Mouse (Mus musculus) layer of hippocampus, adult 2 months (tissue): Measurements from ENCODE around the gene Gm4070. TPM values are rescaled to one million over a fixed set of nuclear protein-coding genes. Genes with fewer than 3 reads are reported as not detected.
"Not testable (repeated sequence)": the region's sequence is repeated elsewhere in the genome, so short reads cannot be mapped to it uniquely, and the experiment has no call there.

Experiments
- DNase-seq, 2 experiments: peaks; one replicate each; pipeline ENCODE4 v3.0.0; 2022; ENCODE audit warnings: low spot score in 2 of 2
- H3K27ac ChIP-seq: fragments of 200-600 bp; 2 replicates; pipeline ENCODE4 v1.8.1; 2022
- H3K4me3 ChIP-seq: fragments of 200-600 bp; 2 replicates; pipeline ENCODE4 v1.8.1; 2022; ENCODE audit warnings: mild to moderate bottlenecking
- long read RNA-seq, 2 experiments: library from polyadenylated mRNA; stranded (forward); transcript quantifications; one replicate each; pipeline ENCODE4 v2.0.0; 2021; ENCODE audit warnings: borderline mapping rate in 2 of 2
- total RNA-seq, 2 experiments: library from RNA; stranded (reverse); gene quantifications; 2 replicates each; pipeline ENCODE4 v1.2.3; 2021

The Gm4070 gene
- 1 to 10 TPM in 1 of 2 experiments, under 1 TPM in 1; 0.90 to 1.3 TPM for total RNA-seq
- long read RNA-seq, experiment 1 = 0 reads
- long read RNA-seq, experiment 2, partial matches to known transcripts = 1 of 1 reads
- long read RNA-seq, experiment 2, other reads (novel, unspliced or antisense) = 0 of 1 reads

DNA sequence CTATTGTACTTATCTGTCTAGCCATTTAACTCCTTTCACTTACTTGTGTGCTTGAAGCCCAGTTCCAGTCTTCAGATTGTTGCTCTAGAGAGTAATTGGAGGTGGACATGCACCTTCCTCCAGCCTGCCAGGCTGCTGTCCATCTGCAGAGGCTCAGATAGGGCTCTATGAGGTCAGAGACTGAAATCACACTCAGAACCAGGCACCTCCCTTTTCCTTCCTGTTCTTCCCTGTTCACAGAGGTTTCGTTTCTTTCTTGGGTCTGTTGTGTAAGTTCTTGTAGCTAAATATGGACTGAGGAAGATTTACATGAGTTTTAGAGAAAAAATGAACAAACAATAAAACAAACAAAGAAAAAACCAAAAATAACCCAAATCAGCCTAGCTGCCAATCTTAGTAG is at the start of gene Gm4070:
Gene Gm4070 (minus strand): TSS at position 156 of the 400 bp plus-strand sequence.
- not testable (repeated sequence) for DNase-seq, H3K27ac ChIP-seq, H3K4me3 ChIP-seq

DNA sequence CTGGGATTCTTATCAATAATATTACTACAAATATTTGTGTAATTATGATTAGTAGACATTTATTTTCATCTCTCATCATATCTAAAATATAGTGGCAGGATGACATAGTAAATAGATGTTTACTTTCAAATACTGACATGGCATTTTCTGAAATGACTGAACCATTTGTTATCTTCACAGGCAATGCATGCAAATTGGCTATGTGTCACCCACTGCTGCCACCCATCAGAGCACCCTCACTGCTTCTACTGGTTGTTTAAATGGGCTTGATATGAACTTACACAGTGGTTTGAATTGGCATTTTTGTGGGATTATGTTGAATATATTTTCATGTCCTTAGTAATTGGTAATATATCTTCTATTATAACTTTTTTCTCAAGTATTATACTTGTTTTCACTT is 773 bp upstream of the Gm4070 start:
- not testable (repeated sequence) for DNase-seq

DNA sequence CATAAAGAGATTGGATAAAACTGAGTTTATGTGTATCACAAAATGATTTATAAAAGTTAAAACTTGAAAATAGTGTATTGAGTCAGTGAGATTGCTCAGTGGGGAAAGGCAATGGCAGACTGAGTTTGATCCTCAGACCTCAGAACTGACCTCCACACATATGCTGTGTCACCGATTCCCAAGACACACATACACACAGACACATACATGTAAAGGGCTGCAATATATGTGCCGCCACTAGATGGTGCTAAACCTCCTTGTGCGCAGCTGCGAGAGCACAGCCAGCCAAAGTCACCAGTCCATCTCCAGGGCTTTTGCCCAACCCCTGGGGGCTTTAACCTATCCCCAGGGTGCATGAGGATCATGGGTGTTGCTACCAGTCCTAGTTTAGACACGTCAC is 1.4 kb downstream of the Gm4070 start:
- H3K4me3 ChIP-seq, DNase-seq, H3K27ac ChIP-seq: not testable (repeated sequence)

More for the DNA sequence above, 773 bp upstream of the Gm4070 start:
- not testable (repeated sequence) for H3K27ac ChIP-seq, H3K4me3 ChIP-seq

DNA sequence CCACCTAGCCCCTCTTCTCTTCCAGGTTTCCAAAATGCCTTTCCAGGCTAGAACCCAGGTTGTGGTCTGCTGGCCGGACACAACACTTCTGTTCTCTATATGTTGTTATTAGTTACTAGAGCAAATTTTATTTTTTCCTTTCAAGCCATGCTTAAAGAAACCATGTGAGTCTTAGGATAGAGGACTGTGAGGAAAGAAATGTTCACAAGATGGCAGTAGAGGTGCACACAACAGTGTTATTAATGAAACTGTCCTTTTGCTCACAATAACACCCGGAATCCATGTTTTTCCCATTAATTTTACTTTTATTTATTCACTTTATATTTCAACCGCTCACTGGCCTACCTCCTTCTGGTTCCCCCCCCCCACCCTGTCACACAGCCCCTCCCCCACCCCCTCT is 8.5 kb downstream of the Gm4070 start:
- DNase-seq, H3K27ac ChIP-seq, H3K4me3 ChIP-seq: not testable (repeated sequence)

DNA sequence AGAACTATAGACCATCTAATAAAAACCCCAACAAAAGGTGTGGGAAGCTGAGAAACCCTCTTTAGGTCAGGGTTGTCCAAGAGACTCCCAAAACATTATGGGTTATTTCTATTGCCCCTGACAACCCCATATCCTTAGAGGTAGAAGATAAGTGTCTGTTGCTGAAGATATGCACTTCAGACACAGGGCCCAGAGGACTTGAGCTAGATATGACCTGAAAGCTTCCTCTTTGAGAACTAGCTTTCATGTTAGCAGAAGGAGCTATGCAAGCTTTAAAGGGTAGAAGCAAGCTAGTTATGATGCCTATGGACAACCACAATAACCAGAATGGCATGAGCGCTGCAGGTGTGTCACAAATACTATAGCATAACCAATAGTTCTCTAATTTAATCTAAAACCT is 21.6 kb downstream of the Gm4070 start:
- H3K27ac ChIP-seq, DNase-seq, H3K4me3 ChIP-seq: not testable (repeated sequence)

DNA sequence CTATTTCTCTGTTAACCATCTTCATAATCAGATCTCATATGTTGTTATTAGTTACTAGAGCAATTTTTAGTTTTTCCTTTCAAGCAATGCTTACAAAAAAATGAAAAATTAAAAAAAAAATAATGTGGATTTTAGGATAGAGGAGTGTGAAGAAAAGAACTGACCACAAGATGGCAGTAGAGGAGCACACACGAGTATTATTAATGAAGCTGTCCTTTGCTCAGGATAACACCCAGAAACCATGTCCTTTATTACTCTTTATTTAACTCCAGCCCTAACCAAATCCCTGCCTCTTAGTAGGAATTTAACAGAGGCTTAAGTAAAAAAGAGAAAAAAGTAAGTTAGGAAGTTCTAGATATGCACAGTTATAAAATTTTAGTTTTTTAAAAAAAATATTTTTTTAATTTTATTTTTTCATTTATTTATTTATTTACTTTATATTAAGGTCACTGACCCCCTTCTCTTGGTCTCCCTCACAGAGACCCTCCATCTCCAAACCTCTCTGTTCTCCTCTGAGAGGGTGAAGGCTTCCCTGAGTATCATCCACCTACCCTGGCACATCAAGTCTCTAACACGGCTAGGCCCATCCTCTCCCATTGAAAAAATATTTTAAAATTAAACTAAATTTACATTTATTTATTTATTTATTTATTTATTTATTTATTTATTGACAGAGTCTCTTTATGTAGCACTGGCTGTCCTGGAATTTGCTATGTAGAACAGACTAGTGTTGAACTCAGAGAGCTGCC is 70.0 kb downstream of the Gm4070 start:
- not testable (repeated sequence) for DNase-seq, H3K4me3 ChIP-seq, H3K27ac ChIP-seq

DNA sequence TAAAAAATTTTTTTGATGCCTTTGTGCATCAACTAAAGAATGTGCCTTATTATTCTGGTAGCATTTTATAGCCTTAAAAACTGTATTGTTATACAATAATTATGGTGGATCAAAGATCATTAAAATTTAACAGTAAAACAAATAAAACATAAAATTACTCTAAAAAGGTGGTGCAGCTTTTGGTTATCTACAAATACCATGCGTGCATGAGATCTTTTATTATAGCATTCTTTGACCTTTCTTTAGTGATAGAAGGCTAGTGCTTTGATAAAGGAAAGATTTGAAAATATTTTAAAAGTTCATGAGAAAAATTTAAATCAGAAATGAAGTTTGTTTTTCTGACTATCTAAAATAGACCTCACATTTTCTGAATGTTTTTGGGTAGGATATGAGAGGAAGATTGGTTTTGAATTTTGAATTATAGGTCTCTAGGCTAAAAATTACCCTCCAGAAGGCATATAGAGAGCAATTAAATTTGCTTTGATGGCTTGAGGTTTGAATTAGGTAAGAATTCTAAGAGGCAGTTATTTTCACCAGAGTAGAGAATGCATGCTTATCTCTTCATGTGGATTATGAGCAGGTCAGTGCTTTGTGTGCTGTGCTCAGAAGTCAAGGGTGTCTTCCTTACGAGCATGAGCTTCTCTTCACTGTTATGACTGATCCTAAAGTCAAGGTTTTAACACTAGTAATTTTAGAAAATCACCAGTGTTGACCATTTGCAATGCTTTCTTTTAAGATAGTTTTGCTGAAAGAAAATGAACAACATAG is 73.9 kb downstream of the Gm4070 start:
- H3K27ac ChIP-seq, DNase-seq, H3K4me3 ChIP-seq: not testable (repeated sequence)

DNA sequence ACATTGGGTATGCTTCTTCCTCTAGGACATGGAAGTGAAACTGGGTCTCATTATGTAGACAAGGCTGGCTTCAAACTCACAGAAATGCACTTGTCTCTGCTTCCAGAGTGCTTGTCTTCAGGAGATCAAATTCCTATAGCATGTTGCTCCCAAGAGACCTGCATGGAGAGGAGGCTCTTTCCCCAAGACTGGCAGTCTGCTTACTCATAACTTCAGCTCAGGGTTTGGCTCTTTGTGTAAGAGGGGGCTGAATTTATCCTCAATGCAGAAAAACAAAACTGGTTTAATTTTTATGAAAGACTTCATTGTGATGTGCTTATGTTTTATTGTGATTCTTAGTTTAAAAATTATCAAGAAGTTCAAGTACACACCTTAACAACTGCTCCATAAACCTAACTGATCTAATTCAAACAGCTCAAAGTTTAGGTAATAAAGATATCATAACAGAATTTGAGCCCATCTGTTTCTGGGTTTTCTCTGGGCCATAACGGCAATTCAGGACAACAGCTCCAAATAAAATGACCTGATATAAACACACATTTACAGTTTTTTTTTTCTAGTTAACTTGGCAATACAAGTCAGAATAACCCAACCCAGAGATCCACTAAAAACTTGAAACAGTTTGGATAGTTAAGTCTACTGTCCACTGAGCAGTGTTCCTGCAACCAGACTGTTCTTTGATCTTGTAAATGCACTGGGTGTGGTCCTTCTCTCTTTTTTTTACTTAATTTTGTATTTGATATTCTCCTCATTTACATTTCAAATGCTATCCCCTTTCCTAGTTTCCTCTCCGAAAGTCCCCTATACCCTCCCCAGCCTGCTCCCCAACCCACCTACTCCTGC is 97.8 kb downstream of the Gm4070 start:
- H3K4me3 ChIP-seq, H3K27ac ChIP-seq, DNase-seq: not testable (repeated sequence)

Other genes with a start within 250 kb of the Gm4070 start
- gene Ilk, start 217.4 kb downstream of the Gm4070 start, total RNA-seq = 10 to 100 TPM; 79.7 to 83.2 TPM
- 10 to 100 TPM in 1 of 2 experiments, 1 to 10 TPM in 1; 8.9 to 14.3 TPM for gene Rrp8, start 216.6 kb downstream of the Gm4070 start, total RNA-seq
- gene Taf10, start 209.6 kb downstream of the Gm4070 start, total RNA-seq = 100 to 1,000 TPM; 112 to 120 TPM
- 10 to 100 TPM; 73.2 to 73.4 TPM for gene Tpp1, start 201.7 kb downstream of the Gm4070 start, total RNA-seq
- 10 to 100 TPM; 14.1 to 15.1 TPM for gene Dchs1, start 166.3 kb downstream of the Gm4070 start, total RNA-seq
- gene Mrpl17, start 142.9 kb downstream of the Gm4070 start, total RNA-seq = 100 to 1,000 TPM; 104 to 108 TPM